Mouse (Mus musculus) left cerebral cortex, adult 11 months (tissue): ENCODE results near the gene Spib.

Experiments used
- DNase-seq: peaks from one replicate; pipeline ENCODE4 v3.0.0; 2022; ENCODE audit warnings: low spot score

Gene Spib

GRCm38 (mm10) chr7:44531946-44532732 is at the start of gene Spib:
TSS of gene Spib (minus strand) at chr7:44532071.
- no peak for DNase-seq

DNA sequence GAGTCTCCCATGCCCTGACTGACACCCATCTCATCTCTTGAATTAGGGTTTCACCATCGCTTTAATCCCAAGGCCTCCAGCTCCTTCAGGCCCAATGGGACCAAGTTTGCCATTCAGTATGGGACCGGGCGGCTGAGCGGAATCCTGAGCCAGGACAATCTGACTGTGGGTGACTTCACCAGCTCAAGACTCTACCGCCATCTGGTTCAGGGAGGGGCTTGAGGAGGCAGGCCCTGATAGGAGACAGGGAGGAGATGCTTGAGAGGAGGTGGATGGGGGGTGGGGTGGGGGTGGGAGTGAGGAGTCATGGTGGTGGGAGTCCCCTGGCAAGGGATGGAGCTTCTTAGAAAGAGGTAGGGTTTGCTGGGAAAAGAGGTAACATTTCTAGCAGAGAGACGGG is 49.8 kb upstream of the Spib start:
- no peak for DNase-seq

DNA sequence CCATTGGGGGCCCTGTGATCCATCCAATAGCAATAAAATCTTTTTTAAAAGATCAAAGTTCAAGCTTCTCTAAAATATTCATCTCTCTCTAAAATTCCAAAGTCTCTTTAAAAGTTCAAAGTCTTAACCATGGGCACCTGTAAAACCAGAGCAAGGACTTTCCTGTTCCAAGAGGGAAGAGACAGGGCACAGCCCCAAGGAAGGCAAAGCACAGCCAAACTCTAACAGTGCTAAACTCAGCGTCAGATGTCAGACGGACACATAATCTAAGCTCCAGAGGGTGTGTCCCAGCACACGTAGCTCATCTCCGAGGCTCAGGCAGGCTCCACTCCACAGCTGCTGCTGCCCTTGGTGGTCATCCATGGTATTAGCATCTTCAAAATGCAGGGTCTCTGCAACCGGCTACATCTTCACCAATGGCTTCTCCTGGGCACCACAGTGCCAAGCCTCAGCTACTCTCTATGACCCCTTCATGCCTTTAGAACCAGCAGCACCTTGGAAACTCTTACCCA is 44.5 kb upstream of the Spib start:
- DNase-seq: no peak

DNA sequence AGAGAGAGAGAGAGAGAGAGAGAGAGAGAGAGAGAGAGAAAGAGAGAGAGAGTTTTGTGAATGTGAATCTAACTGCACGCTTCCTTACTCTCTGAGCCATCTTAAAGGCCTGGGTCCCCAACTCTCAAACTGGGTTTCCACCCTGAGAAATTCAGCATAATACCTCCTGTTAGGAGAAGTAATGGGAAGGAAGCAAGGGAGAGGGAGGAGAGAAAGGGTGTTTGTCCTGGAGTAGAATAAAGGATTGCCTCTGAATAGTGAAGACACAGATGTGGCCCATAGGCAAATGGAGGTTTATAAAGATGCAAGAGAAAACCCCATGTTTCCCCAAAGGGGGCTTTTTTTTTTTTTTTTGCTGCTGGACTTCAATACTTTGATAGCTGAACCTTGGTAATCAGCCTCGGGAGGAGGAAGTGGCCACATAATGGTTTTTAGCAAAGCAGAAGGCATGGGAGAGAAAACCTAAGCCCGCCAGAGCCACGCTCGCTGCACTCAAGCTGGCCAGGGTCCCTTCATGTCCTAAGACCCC is 41.1 kb upstream of the Spib start:
- DNase-seq: no peak

DNA sequence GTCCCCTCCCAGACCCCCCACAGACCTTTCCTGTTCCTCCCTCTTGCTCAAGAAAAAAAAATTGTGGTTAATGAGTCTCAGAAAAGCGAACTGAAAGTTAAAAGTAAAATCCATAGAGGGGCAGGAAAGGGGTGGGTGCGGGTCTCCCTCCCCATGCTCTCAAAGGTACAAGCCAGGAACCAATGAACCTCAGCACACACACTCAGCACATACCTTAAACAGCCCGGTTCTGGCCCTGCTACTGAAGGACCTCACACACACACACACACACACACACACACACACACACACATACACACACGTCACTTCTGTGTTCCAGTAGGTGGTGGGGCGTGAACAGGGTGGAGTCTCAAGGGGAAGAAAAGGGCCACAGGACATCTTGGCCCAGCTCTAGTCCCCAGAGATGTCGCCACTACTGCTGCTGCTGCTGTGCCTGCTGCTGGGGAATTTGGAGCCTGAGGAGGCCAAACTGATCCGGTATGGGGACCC is 40.4 kb upstream of the Spib start, which contains the start of gene Napsa:
TSS of gene Napsa (plus strand) at position 168 of the 489 bp plus-strand sequence.
- no peak for DNase-seq

- no peak for DNase-seq
These were observed 39.9 kb upstream of the Spib start for GRCm38 (mm10) chr7:44571811-44572210.

- no peak for DNase-seq
These were observed 39.1 kb upstream of the Spib start for GRCm38 (mm10) chr7:44570989-44571388.

DNA sequence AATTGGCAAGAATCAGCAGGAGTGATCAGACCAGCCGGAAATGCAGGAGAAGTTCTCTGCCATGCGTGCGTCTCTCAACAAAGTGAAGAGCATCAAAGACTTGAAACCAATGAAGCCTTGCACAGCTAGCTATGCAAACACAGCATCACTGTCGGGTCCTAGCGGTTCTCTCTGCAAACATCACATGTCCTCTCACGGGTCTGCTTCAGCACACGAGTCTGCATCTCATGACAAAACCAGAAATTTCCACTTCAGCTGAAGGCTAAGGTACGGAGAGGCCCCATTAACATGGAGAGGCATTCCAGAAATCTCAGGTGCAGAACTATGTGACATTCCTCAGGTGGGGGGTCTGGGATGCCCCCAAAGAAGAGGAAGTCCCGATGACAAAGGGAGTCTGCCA is 36.9 kb upstream of the Spib start:
- DNase-seq: no peak

- DNase-seq: no peak
These were observed 33.5 kb upstream of the Spib start for GRCm38 (mm10) chr7:44565414-44565813.

DNA sequence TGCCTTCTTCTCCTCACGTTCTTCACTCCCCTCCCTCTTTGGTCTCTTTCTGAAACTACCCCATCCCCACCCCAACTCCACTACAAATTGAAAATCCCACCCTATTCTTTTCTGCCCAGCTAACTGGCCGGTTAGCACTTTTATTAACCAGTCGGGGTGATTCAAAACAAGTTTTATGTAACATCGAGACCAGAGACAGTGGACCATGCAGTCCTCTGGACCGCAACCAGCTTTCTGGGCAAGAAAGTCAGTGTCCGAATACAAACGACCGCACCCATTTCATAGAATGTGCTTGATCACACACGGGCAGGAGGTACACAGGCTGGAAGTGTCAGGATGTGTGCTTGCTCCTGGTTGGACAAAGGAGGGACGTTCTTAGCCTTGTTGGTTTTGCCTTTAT is 32.6 kb upstream of the Spib start:
- DNase-seq: no peak

DNA sequence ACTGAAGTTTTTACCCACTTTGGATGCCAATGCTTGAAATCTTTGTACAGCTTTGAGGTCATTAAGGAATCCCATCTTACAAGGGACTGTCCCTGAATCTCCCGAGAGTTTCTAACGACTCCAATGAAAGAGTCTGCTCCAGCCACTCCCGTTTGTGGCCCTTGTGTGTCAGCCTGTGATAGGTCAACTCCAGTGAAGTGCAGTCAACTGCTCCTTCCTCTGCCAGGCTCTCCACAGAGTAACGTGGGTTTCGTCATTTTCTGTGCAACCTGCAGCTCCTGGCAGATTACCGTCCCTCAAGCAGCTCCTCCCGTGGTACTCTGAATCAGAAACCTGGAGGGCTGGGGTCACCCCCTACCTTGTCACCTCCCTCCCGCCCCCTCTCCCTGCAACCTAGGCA is 31.4 kb upstream of the Spib start:
- DNase-seq: no peak

GRCm38 (mm10) chr7:44560435-44561400 is 28.8 kb upstream of the Spib start:
- DNase-seq: no peak

GRCm38 (mm10) chr7:44557629-44558028 is 25.8 kb upstream of the Spib start:
- no peak for DNase-seq

DNA sequence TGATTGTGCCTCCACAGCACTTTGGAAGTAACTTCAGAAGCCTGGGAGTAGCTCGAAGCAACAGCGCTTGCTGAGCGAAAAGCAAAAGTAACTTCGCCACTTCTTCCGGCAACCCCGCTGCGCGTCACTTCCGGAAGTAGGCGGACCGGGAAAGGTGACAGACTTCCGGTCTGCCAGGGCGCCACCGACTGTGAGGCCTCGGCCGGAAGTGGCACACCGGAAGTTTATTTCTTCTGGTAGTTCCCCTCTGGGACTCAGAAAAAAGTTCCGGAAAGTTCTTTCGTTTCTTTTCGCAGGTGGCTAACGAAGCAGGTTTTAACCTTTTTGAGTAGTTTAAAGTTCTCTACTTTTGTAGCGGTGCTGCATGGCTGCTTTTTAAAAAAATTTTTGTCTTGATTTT is 22.0 kb upstream of the Spib start, which contains the start of gene Nr1h2:
TSS of gene Nr1h2 (minus strand) at position 126 of the 400 bp plus-strand sequence.
- peak; percentile 90 for DNase-seq

GRCm38 (mm10) chr7:44553196-44553764 is 21.4 kb upstream of the Spib start:
- DNase-seq: no peak

- DNase-seq: no peak
These were observed 20.5 kb upstream of the Spib start for GRCm38 (mm10) chr7:44552141-44552908.

DNA sequence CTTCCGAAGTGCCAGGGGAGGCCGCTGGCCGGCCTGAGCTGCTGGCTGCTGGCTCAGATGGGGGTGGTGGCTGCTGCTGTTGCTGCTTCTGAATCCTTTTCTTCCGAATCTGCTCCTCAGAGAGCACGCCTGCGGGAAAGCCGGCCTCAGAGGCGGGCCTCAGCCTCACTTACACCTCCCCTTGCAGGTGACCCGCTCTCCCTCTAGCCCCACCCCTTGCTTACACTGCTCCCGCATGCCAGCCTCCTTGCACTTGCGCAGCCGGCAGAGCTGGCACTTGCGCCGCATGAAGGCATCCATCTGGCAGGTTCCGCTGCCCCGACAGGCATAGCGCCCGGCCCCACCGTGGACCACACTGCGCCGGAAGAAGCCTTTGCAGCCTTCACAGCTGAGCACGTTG is 19.9 kb upstream of the Spib start:
- DNase-seq: no peak

DNA sequence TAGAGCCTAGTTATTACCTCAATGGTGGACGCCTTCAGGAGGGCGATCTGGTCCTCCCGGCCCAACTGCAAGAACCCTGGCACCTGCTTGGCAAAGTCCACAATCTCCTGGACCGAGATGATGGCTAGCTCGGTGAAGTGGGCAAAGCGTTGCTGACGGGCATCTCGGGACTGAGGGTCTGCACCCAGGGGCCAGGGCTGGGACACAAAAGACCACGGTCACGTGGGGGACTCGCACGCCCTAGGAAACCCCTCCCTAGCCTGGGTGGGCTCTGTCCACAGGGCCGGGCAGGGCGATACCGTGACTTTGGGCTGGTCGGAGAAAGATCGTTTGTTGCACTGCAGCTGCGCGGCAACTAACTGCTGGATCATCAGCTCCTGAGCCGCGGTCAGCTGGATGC is 19.4 kb upstream of the Spib start:
- no peak for DNase-seq

GRCm38 (mm10) chr7:44550409-44550678 is 18.5 kb upstream of the Spib start:
- DNase-seq: no peak

- DNase-seq: no peak
These were observed 17.9 kb upstream of the Spib start for GRCm38 (mm10) chr7:44549621-44550408.
